Mouse (Mus musculus) liver, embryonic 14.5 days (tissue): ENCODE results near the gene Nfxl1. TPM values are rescaled to one million over a fixed set of nuclear protein-coding genes. Genes with fewer than 3 reads are reported as not detected.

Source experiments
- ATAC-seq: fragments of 200-750 bp; cut with Nextera tagmentation; 2 replicates; pipeline ENCODE4 v1.8.0; 2017; ENCODE audit warnings: moderate number of reproducible peaks, mild to moderate bottlenecking, moderate library complexity; ENCODE audit not compliant: insufficient read depth
- DNase-seq, 3 experiments: peaks; one replicate each; pipeline ENCODE4 v3.0.0-alpha.2; 2012 to 2013; ENCODE audit warnings: low read depth in 3 of 3, low spot score in 3 of 3
- H3K27ac ChIP-seq: fragments of 300-500 bp; sonication (generic); 2 replicates; pipeline ENCODE4 v1.5.1; 2014; ENCODE audit warnings: moderate library complexity, mild to moderate bottlenecking, control low read depth, inconsistent platforms
- H3K27me3 ChIP-seq: fragments of 300-500 bp; sonication (generic); 2 replicates; pipeline ENCODE4 v1.6.1; 2014; ENCODE audit warnings: mild to moderate bottlenecking, low read length, moderate library complexity; ENCODE audit not compliant: control insufficient read depth, insufficient read depth
- H3K36me3 ChIP-seq: fragments of 300-500 bp; sonication (generic); replicated peaks from 2 replicates; pipeline ENCODE4 v1.6.1; 2014; ENCODE audit warnings: low read depth; ENCODE audit not compliant: control insufficient read depth, insufficient read depth
- H3K4me1 ChIP-seq, 2 experiments: fragments of 200-500 bp in 1 of 2; fragments of 300-500 bp in 1 of 2; sonication (generic) in 1 of 2; replicated peaks; 2 replicates each; pipeline ENCODE4 v1.6.1; 2012 to 2014; ENCODE audit warnings: antibody characterized with exemption in 1 of 2, inconsistent platforms in 1 of 2, low read length in 1 of 2; ENCODE audit not compliant: control insufficient read depth in 2 of 2, insufficient read depth in 2 of 2
- H3K4me2 ChIP-seq: fragments of 300-500 bp; sonication (generic); 2 replicates; pipeline ENCODE4 v1.6.1; 2014; ENCODE audit warnings: low read depth, mild to moderate bottlenecking, control low read depth, moderate library complexity
- H3K4me3 ChIP-seq, 2 experiments: fragments of 200-500 bp in 1 of 2; fragments of 300-500 bp in 1 of 2; sonication (generic) in 1 of 2; 2 replicates each; pipeline ENCODE4 v1.5.1; 2012 to 2014; ENCODE audit warnings: low read depth in 2 of 2, low read length in 2 of 2, mild to moderate bottlenecking in 2 of 2, control low read depth in 1 of 2, inconsistent platforms in 1 of 2, moderate library complexity in 1 of 2; ENCODE audit not compliant: insufficient read depth in 1 of 2
- H3K9ac ChIP-seq: fragments of 300-500 bp; sonication (generic); replicated peaks from 2 replicates; pipeline ENCODE4 v1.6.1; 2014; ENCODE audit warnings: mild to moderate bottlenecking, control low read depth, moderate library complexity
- H3K9me3 ChIP-seq: fragments of 300-500 bp; sonication (generic); 2 replicates; pipeline ENCODE4 v1.6.1; 2016; ENCODE audit warnings: low read length, mixed read lengths; ENCODE audit not compliant: control insufficient read depth
- CTCF ChIP-seq: IDR thresholded peaks from 2 replicates; pipeline ENCODE4 v1.5.1; 2016; ENCODE audit warnings: antibody characterized with exemption, low read depth, control low read depth
- EP300 ChIP-seq: IDR thresholded peaks from 2 replicates; pipeline ENCODE4 v1.6.1; 2016; ENCODE audit warnings: antibody characterized with exemption, low read depth
- WGBS: fragments of 180-500 bp; shearing (Covaris S2); extraction: QIAGEN DNeasy Blood & Tissue Kit; methylation state at CpG from one replicate; pipeline ENCODE4 v1.1.7; 2014; ENCODE audit not compliant: insufficient replicate concordance; 5-methylcytosine and 5-hydroxymethylcytosine counted together
- polyA plus RNA-seq, 2 experiments: library from polyadenylated mRNA; depleted of rRNA in 1 of 2; stranded (reverse) in 1 of 2; unstranded in 1 of 2; fragments of >200 nt; fragmentation: Nextera tagmentation in 1 of 2; extraction: Ambion mirVana in 1 of 2; gene quantifications; 2 replicates each; pipeline versions ENCODE4 v1.2.1 to v1.2.3; 2012 to 2014

Nfxl1 gene
- polyA plus RNA-seq, 2 experiments, result 6.8 to 7.0 TPM

GRCm38 (mm10) chr5:72560976-72561628, 1.6 kb upstream of the Nfxl1 start:
- H3K27me3 ChIP-seq, result no peaks in the 10 kb centered on the region
- H3K27ac ChIP-seq, result no peak overlapping the region
- H3K36me3 ChIP-seq, result no peaks in the 10 kb centered on the region; the same call in 1 of the 2 replicates
- ATAC-seq (no peak), DNase-seq (peak; percentile 25 to 30 (median 30))
- TF ChIP-seq CTCF, result no peak
- no peak for TF ChIP-seq EP300
- H3K4me1 ChIP-seq, result peaks cover 3 to 7% of the 10 kb centered on the region in 2 experiments; a peak in 2 of 4 replicates
- no peaks in the 10 kb centered on the region for H3K9me3 ChIP-seq
- no peak overlapping the region for H3K4me3 ChIP-seq
- no peak overlapping the region for H3K9ac ChIP-seq
- WGBS, result 27% methylated on average over 3 of the region's 3 CpGs
- H3K4me2 ChIP-seq, result no peak overlapping the region

- TF ChIP-seq EP300, result no peak; the same call in 1 of the 2 replicates
- TF ChIP-seq CTCF, result no peak; the same call in 1 of the 2 replicates
- DNase-seq (peak; percentile 31 to 45 (median 34)), ATAC-seq (peak; percentile 81)
- Histone ChIP-seq H3K36me3 (peaks cover 8% of the 10 kb centered on the region), H3K4me2 (peak overlapping the region; percentile 90), H3K9me3 (no peaks in the 10 kb centered on the region), H3K4me1 (peaks cover 3 to 7% of the 10 kb centered on the region in 2 experiments; a peak in 2 of 4 replicates), H3K4me3 (peak overlapping the region; percentile 72 to 87), H3K27ac (peak overlapping the region; percentile 16), H3K27me3 (no peaks in the 10 kb centered on the region), H3K9ac (peak overlapping the region; percentile 86)
- 2% methylated on average over 54 of the region's 57 CpGs for WGBS
These were observed 563 bp downstream of the Nfxl1 start for GRCm38 (mm10) chr5:72558716-72559526.

- TF ChIP-seq CTCF, result no peak
- no peak for TF ChIP-seq EP300
- 69% methylated on average over 3 of the region's 3 CpGs for WGBS
- Histone ChIP-seq H3K36me3 (peaks cover 8% of the 10 kb centered on the region), H3K9ac (no peak overlapping the region), H3K4me2 (no peak overlapping the region), H3K4me3 (no peak overlapping the region), H3K27me3 (no peaks in the 10 kb centered on the region), H3K4me1 (peaks cover 3 to 7% of the 10 kb centered on the region in 2 experiments; a peak in 2 of 4 replicates), H3K27ac (no peak overlapping the region), H3K9me3 (no peaks in the 10 kb centered on the region)
- no peak for DNase-seq
- no peak for ATAC-seq
These were observed 3.2 kb downstream of the Nfxl1 start for GRCm38 (mm10) chr5:72556245-72556644.

GRCm38 (mm10) chr5:72551209-72551608, 8.3 kb downstream of the Nfxl1 start:
- no peaks in the 10 kb centered on the region for H3K9me3 ChIP-seq
- 86% methylated on average over 3 of the region's 3 CpGs for WGBS
- ATAC-seq (no peak), DNase-seq (no peak)
- H3K27me3 ChIP-seq, result no peaks in the 10 kb centered on the region
- no peaks in the 10 kb centered on the region for H3K4me1 ChIP-seq
- no peak overlapping the region for H3K4me3 ChIP-seq
- H3K9ac ChIP-seq, result no peak overlapping the region
- peaks cover 8% of the 10 kb centered on the region for H3K36me3 ChIP-seq
- no peak for TF ChIP-seq CTCF
- TF ChIP-seq EP300, result no peak
- no peak overlapping the region for H3K4me2 ChIP-seq
- no peak overlapping the region for H3K27ac ChIP-seq

GRCm38 (mm10) chr5:72528896-72529295, 30.6 kb downstream of the Nfxl1 start:
- ATAC-seq (no peak), DNase-seq (no peak)
- Histone ChIP-seq H3K4me2 (no peak overlapping the region), H3K9me3 (no peaks in the 10 kb centered on the region), H3K9ac (no peak overlapping the region), H3K4me1 (no peaks in the 10 kb centered on the region), H3K27ac (no peak overlapping the region), H3K27me3 (no peaks in the 10 kb centered on the region), H3K36me3 (peaks cover 2% of the 10 kb centered on the region), H3K4me3 (no peak overlapping the region)
- WGBS, result 77% methylated on average over 3 of the region's 3 CpGs
- no peak for TF ChIP-seq EP300
- no peak for TF ChIP-seq CTCF
